ENCODE assay signal across 8 mouse cellular contexts in the genomic region with DNA sequence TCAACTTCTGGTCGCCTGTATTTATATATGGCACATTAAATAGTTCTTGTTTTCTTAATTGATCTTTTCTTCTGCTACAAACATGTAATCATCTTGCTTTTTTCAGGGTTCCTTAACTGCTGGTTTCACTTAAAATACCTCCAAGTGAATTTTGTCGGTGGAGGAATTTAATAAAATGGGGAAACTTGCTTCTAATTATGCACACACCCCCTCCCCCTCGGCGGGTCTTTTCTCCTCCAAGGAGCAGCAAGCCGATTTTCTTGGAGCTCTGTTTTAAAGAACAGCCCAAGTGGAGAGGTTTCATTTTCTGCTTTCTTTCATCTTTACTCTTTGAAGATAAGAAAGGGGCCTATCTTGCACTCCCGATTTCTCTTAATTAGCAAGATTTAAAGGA. TPM values are rescaled to one million over a fixed set of nuclear protein-coding genes. Genes with fewer than 3 reads are reported as not detected.
DNase-seq lines count a peak whose midpoint lies in the region; ATAC-seq and TF ChIP-seq lines count a peak whose summit lies in the region.

No protein-coding gene starts in this region.

- no peak for TF ChIP-seq EP300 in heart, adult 2 months (IDR thresholded peaks at IDR 0.05; ENCODE audit: insufficient read depth, low read depth, low read length)
- TF ChIP-seq EP300 in ES-Bruce4 (IDR thresholded peaks at IDR 0.05; ENCODE audit: insufficient read depth, low read depth, low read length): no peak

- H3K9me3 ChIP-seq in ES-Bruce4 (replicated peaks; ENCODE audit: control insufficient read depth, insufficient read depth, low read length, poor library complexity, severe bottlenecking): no peaks in the 10 kb centered on the region
- H3K9me3 ChIP-seq in liver, embryonic 16.5 days (replicated peaks; ENCODE audit: control insufficient read depth, low read length): no peaks in the 10 kb centered on the region

- H3K4me1 ChIP-seq in heart, adult 2 months (ENCODE audit: control insufficient read depth, insufficient read depth, low read length): no peaks in the 10 kb centered on the region
- H3K4me1 ChIP-seq in ES-Bruce4 (ENCODE audit: control insufficient read depth, insufficient read depth, low read length): no peaks in the 10 kb centered on the region
- no peaks in the 10 kb centered on the region for H3K4me1 ChIP-seq in liver, embryonic 16.5 days (ENCODE audit: control insufficient read depth, low read depth, low read length)

- no peak for TF ChIP-seq CTCF in heart, adult 2 months (IDR thresholded peaks at IDR 0.05)
- TF ChIP-seq CTCF in ES-Bruce4 (IDR thresholded peaks at IDR 0.05; ENCODE audit: low read depth, low read length): no peak

- peak overlapping the region; percentile 84 for H3K27ac ChIP-seq in heart, adult 2 months
- H3K27ac ChIP-seq in ES-Bruce4 (ENCODE audit: insufficient read depth, low read length): no peak overlapping the region
- no peak overlapping the region for H3K27ac ChIP-seq in liver, embryonic 16.5 days (ENCODE audit: low read length)

- no peak for TF ChIP-seq POLR2A in heart, adult 2 months (IDR thresholded peaks at IDR 0.05; ENCODE audit: insufficient read depth, low read depth, low read length)
- no peak for TF ChIP-seq POLR2A in ES-Bruce4 (IDR thresholded peaks at IDR 0.05; ENCODE audit: insufficient read depth, low read length)

- H3K27me3 ChIP-seq in heart, adult 2 months (ENCODE audit: control insufficient read depth, insufficient read depth, low read length): no peaks in the 10 kb centered on the region
- H3K27me3 ChIP-seq in ES-Bruce4 (ENCODE audit: control insufficient read depth, insufficient read depth, low read length, poor library complexity, severe bottlenecking): peaks cover 4% of the 10 kb centered on the region
- peaks cover 10% of the 10 kb centered on the region for H3K27me3 ChIP-seq in liver, embryonic 16.5 days (ENCODE audit: control insufficient read depth, insufficient read depth, low read depth, low read length)

- no peaks in the 10 kb centered on the region for H3K36me3 ChIP-seq in heart, adult 2 months (ENCODE audit: control insufficient read depth, insufficient read depth, low read length)
- H3K36me3 ChIP-seq in ES-Bruce4 (ENCODE audit: control insufficient read depth, insufficient read depth, low read length, poor library complexity, severe bottlenecking): no peaks in the 10 kb centered on the region
- no peaks in the 10 kb centered on the region for H3K36me3 ChIP-seq in liver, embryonic 16.5 days (ENCODE audit: control insufficient read depth, insufficient read depth)

- H3K79me2 ChIP-seq in heart, adult 2 months (replicated peaks; ENCODE audit: control insufficient read depth, insufficient read depth, low read length): no peaks in the 10 kb centered on the region

- peak overlapping the region; percentile 46 for H3K4me2 ChIP-seq in liver, embryonic 16.5 days (ENCODE audit: low read depth, low read length)

- ATAC-seq in liver, embryonic 16.5 days (ENCODE audit: low read depth): no peak
- no peak for ATAC-seq in CD4-positive, CD25-positive, alpha-beta regulatory T cell, adult 4 months

- DNase-seq in heart, adult 2 months: no peak
- DNase-seq in heart, adult 11 months: no peak
- peak; percentile 86 for DNase-seq in forelimb bud, embryonic 11.5 days (ENCODE audit: low read depth, low spot score)
- DNase-seq in frontal cortex, adult 2 months (ENCODE audit: extremely low spot score in 1 of 2, low spot score in 1 of 2): no peak
- DNase-seq in cerebellum, postnatal 36 days: no peak

- H3K4me3 ChIP-seq in heart, adult 2 months: peak overlapping the region; percentile 75
- H3K4me3 ChIP-seq in ES-Bruce4 (ENCODE audit: low read depth, low read length): peak overlapping the region; percentile 51
- H3K4me3 ChIP-seq in liver, embryonic 16.5 days (ENCODE audit: low read depth, low read length): peak overlapping the region; percentile 46

- intact Hi-C loops in heart, adult 2 months (cut with DNase I): loop anchor here (2.0 to 10.0 kb wide), 5 partner anchors 115 to 665 kb away; no protein-coding TSS in a partner anchor

- no peak overlapping the region for H3K9ac ChIP-seq in heart, adult 2 months (ENCODE audit: low read depth, low read length)
- peak overlapping the region; percentile 55 for H3K9ac ChIP-seq in ES-Bruce4 (ENCODE audit: low read depth, poor library complexity, severe bottlenecking)
- no peak overlapping the region for H3K9ac ChIP-seq in liver, embryonic 16.5 days (ENCODE audit: low read depth, low read length)

- WGBS in heart, adult 2 months: under 1% methylated on average over 6 of the region's 6 CpGs
- WGBS in liver, embryonic 16.5 days (ENCODE audit: insufficient replicate concordance): 3% methylated on average over 6 of the region's 6 CpGs

RNA-seq across cellular contexts. Expression of a gene that starts 0.5 kb away (rescaled TPM):
- 1 to 10 TPM; 3.3 to 4.4 TPM for total RNA-seq in heart, adult 2 months (2021)
- 3.1 and 5.7 TPM in 2 replicates for polyA plus RNA-seq in heart, adult 2 months (2012; rRNA removed)
- polyA plus RNA-seq in ES-Bruce4 (2011; ENCODE audit: insufficient read depth, insufficient read length, low read depth, missing spikeins): 5.7 and 5.8 TPM in 2 replicates
- 1.8 and 1.9 TPM in 2 replicates for polyA plus RNA-seq in liver, embryonic 16.5 days (2015; fragmentation: Nextera tagmentation; extraction: Ambion mirVana)
- polyA plus RNA-seq in CD4-positive, CD25-positive, alpha-beta regulatory T cell, adult 4 months (2017; shearing (Covaris generic)): not detected
- polyA plus RNA-seq in frontal cortex, adult 2 months (2012; rRNA removed): 5.3 and 5.8 TPM in 2 replicates
